Mouse (Mus musculus) intestine, postnatal 0 days (tissue): ENCODE results near the gene Cuedc1. TPM values are rescaled to one million over a fixed set of nuclear protein-coding genes. Genes with fewer than 3 reads are reported as not detected.

Experiments used
- ATAC-seq: fragments of 200-750 bp; cut with Nextera tagmentation; 2 replicates; pipeline ENCODE4 v1.8.0; 2017; ENCODE audit warnings: mild to moderate bottlenecking, moderate TSS enrichment, moderate library complexity
- H3K27ac ChIP-seq: fragments of 300-500 bp; sonication (generic); 2 replicates; pipeline ENCODE4 v1.5.1; 2014; ENCODE audit warnings: mild to moderate bottlenecking, low read depth, low read length, moderate library complexity
- H3K27me3 ChIP-seq: fragments of 300-500 bp; sonication (generic); replicated peaks from 2 replicates; pipeline ENCODE4 v1.6.1; 2014; ENCODE audit warnings: low read length, mixed read lengths; ENCODE audit not compliant: control insufficient read depth, insufficient read depth
- H3K36me3 ChIP-seq: fragments of 300-500 bp; sonication (generic); 2 replicates; pipeline ENCODE4 v1.6.1; 2014; ENCODE audit warnings: mild to moderate bottlenecking, moderate library complexity; ENCODE audit not compliant: control insufficient read depth, insufficient read depth
- H3K4me1 ChIP-seq: fragments of 300-500 bp; sonication (generic); replicated peaks from 2 replicates; pipeline ENCODE4 v1.6.1; 2014; ENCODE audit warnings: antibody characterized with exemption, low read length, mixed read lengths; ENCODE audit not compliant: control insufficient read depth, insufficient read depth
- H3K4me2 ChIP-seq: fragments of 300-500 bp; sonication (generic); replicated peaks from 2 replicates; pipeline ENCODE4 v1.6.1; 2014; ENCODE audit warnings: low read depth, mild to moderate bottlenecking, moderate library complexity
- H3K4me3 ChIP-seq: fragments of 300-500 bp; sonication (generic); 2 replicates; pipeline ENCODE4 v1.5.1; 2014; ENCODE audit warnings: low read depth, low read length
- H3K9ac ChIP-seq: fragments of 300-500 bp; sonication (generic); 2 replicates; pipeline ENCODE4 v1.6.1; 2014; ENCODE audit warnings: mild to moderate bottlenecking, low read depth, low read length
- H3K9me3 ChIP-seq: fragments of 300-500 bp; sonication (generic); 2 replicates; pipeline ENCODE4 v1.6.1; 2016; ENCODE audit warnings: mixed run types; ENCODE audit not compliant: control insufficient read depth
- CTCF ChIP-seq: sonication (generic); IDR thresholded peaks from 2 replicates; pipeline ENCODE4 v1.5.1; 2016; ENCODE audit warnings: low read depth, mild to moderate bottlenecking, control low read depth, antibody characterized with exemption, moderate library complexity
- WGBS: fragments of 180-500 bp; shearing (Covaris S2); extraction: QIAGEN DNeasy Blood & Tissue Kit; methylation state at CpG from one replicate; pipeline ENCODE4 v1.1.7; 2014; 5-methylcytosine and 5-hydroxymethylcytosine counted together
- polyA plus RNA-seq: library from polyadenylated mRNA; unstranded; fragments of >200 nt; fragmentation: Nextera tagmentation; extraction: Ambion mirVana; gene quantifications from 2 replicates; pipeline ENCODE4 v1.2.1, GENCODE M21; 2015

Gene Cuedc1
- polyA plus RNA-seq, 1 experiment from 2014 or later = 7.1 TPM

GRCm38 (mm10) chr11:88142362-88142761 lies 44.5 kb downstream of the Cuedc1 start:
- no peak for ATAC-seq

GRCm38 (mm10) chr11:88144100-88144499 lies 46.2 kb downstream of the Cuedc1 start:
- H3K36me3 ChIP-seq = no peaks in the 10 kb centered on the region
- no peak overlapping the region for H3K9ac ChIP-seq
- H3K4me2 ChIP-seq = no peak overlapping the region
- H3K9me3 ChIP-seq = no peaks in the 10 kb centered on the region
- H3K27me3 ChIP-seq = no peaks in the 10 kb centered on the region
- no peak for ATAC-seq
- peaks cover 6% of the 10 kb centered on the region; the same call in 1 of the 2 replicates for H3K4me1 ChIP-seq
- no peak for TF ChIP-seq CTCF
- no peak overlapping the region for H3K4me3 ChIP-seq
- 66% methylated on average over 4 of the region's 4 CpGs for WGBS
- no peak overlapping the region for H3K27ac ChIP-seq

More at GRCm38 (mm10) chr11:88142362-88142761, 44.5 kb downstream of the Cuedc1 start:
- H3K27me3 ChIP-seq = no peaks in the 10 kb centered on the region
- H3K27ac ChIP-seq = no peak overlapping the region
- no peak overlapping the region for H3K9ac ChIP-seq
- no peak overlapping the region for H3K4me3 ChIP-seq
- no peaks in the 10 kb centered on the region for H3K9me3 ChIP-seq
- H3K36me3 ChIP-seq = no peaks in the 10 kb centered on the region
- H3K4me2 ChIP-seq = no peak overlapping the region
- 52% methylated on average over 8 of the region's 8 CpGs for WGBS
- TF ChIP-seq CTCF = no peak
- no peaks in the 10 kb centered on the region; the same call in 1 of the 2 replicates for H3K4me1 ChIP-seq

GRCm38 (mm10) chr11:88145214-88146006 lies 47.6 kb downstream of the Cuedc1 start:
- no peak overlapping the region for H3K27ac ChIP-seq
- 0 out of 2 replicates have a peak, but pooled peaks cover 6% of the 10 kb centered on the region for H3K4me1 ChIP-seq
- WGBS = 68% methylated on average over 13 of the region's 13 CpGs
- H3K9me3 ChIP-seq = no peaks in the 10 kb centered on the region
- H3K4me2 ChIP-seq = no peak overlapping the region
- H3K36me3 ChIP-seq = no peaks in the 10 kb centered on the region
- TF ChIP-seq CTCF = no peak
- no peak for ATAC-seq
- H3K27me3 ChIP-seq = no peaks in the 10 kb centered on the region
- H3K4me3 ChIP-seq = no peak overlapping the region
- no peak overlapping the region for H3K9ac ChIP-seq

- Histone ChIP-seq H3K4me3 (no peak overlapping the region), H3K27ac (no peak overlapping the region), H3K36me3 (no peaks in the 10 kb centered on the region), H3K4me1 (peaks cover 10% of the 10 kb centered on the region; the same call in 1 of the 2 replicates), H3K4me2 (no peak overlapping the region), H3K27me3 (no peaks in the 10 kb centered on the region), H3K9ac (no peak overlapping the region), H3K9me3 (no peaks in the 10 kb centered on the region)
- no peak for ATAC-seq
- no peak for TF ChIP-seq CTCF
- WGBS = 84% methylated on average over 12 of the region's 12 CpGs
Measured at GRCm38 (mm10) chr11:88146264-88147060, 48.6 kb downstream of the Cuedc1 start.

- H3K27ac ChIP-seq = no peak overlapping the region
- 49% methylated on average over 5 of the region's 5 CpGs for WGBS
Measured at GRCm38 (mm10) chr11:88147388-88147787, 49.5 kb downstream of the Cuedc1 start.

GRCm38 (mm10) chr11:88148015-88148637 lies 50.3 kb downstream of the Cuedc1 start:
- TF ChIP-seq CTCF = no peak
- Histone ChIP-seq H3K4me2 (no peak overlapping the region), H3K4me1 (peaks cover 14% of the 10 kb centered on the region; the same call in 1 of the 2 replicates), H3K36me3 (no peaks in the 10 kb centered on the region), H3K4me3 (no peak overlapping the region), H3K27me3 (no peaks in the 10 kb centered on the region), H3K9me3 (no peaks in the 10 kb centered on the region), H3K9ac (no peak overlapping the region), H3K27ac (peak overlapping the region; percentile 64)
- no peak for ATAC-seq
- 41% methylated on average over 7 of the region's 7 CpGs for WGBS

More at GRCm38 (mm10) chr11:88147388-88147787, 49.5 kb downstream of the Cuedc1 start:
- Histone ChIP-seq H3K27me3 (no peaks in the 10 kb centered on the region), H3K4me1 (peaks cover 14% of the 10 kb centered on the region; the same call in 1 of the 2 replicates), H3K9me3 (no peaks in the 10 kb centered on the region), H3K4me2 (no peak overlapping the region), H3K4me3 (no peak overlapping the region), H3K9ac (no peak overlapping the region), H3K36me3 (no peaks in the 10 kb centered on the region)
- no peak for TF ChIP-seq CTCF
- ATAC-seq = no peak
